Mouse (Mus musculus): ENCODE results near the gene Cd81. TPM values are rescaled to one million over a fixed set of nuclear protein-coding genes. Genes with fewer than 3 reads are reported as not detected.

Cd81 gene
- polyA plus RNA-seq, 1 experiment from 2014 or later = 411 TPM

DNA sequence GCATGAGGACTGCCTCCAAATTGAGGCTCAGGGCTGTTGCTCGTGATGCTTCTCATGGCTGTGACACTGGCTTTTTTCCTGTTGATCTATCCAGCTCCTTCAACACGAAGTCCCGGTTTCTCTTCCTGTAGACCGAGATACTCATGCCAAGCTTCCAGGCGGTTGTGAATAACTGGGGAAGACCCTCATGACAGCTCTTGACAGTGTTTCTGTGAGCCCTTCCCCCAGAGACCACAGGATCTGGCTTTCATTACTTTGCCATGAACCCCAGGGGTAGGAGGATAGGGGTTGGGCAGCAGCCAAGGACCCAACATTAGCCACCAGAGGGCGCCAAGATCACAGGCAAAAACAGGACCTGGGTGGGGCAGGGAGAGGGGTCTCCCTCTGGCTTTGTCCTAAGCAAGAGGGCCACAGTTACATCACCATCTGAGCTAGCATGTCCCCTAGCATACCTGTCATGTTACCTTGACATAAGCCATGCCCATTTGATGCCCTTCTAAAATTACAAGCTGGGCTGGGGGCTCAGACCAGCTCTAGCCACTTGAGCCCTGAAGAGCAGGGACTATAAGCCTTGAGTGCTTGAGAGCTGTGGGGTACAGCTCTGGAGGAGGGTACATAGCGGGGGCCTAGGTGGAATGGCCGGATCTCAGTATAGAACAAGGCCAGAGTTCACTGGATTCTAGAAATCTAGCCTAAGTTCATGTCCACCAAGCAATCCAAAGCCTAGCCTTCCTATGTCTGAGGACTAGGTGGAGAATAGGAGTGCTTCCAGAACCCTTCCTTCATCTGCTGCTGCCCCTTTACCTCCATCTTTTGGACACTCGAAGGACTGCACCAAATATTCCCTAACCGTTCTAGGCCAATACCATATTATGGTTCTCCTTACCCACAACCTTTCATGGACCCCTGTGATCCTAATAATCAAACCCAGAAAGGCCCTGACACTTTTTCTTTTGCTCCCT is 42.3 kb downstream of the Cd81 start, which contains the start of gene Trpm5:
Gene Trpm5, minus strand, starts transcription at position 51 of the 962 bp plus-strand sequence.
- no peaks in the 10 kb centered on the region for H3K4me1 ChIP-seq (replicated peaks)
- no peak within 1 kb of the TSS for H3K4me2 ChIP-seq (replicated peaks)
- ATAC-seq = peak; percentile 65
- 43% methylated on average over 10 of the region's 10 CpGs for WGBS
- no peak within 1 kb of the TSS for H3K4me3 ChIP-seq (replicated peaks)
- no peak within 1 kb of the TSS for H3K27ac ChIP-seq
- no peak within 1 kb of the TSS for H3K9ac ChIP-seq
- no peaks in the 10 kb centered on the region for H3K27me3 ChIP-seq (replicated peaks)
- no peaks in the 10 kb centered on the region for H3K9me3 ChIP-seq
- H3K36me3 ChIP-seq = no peaks in the 10 kb centered on the region

DNA sequence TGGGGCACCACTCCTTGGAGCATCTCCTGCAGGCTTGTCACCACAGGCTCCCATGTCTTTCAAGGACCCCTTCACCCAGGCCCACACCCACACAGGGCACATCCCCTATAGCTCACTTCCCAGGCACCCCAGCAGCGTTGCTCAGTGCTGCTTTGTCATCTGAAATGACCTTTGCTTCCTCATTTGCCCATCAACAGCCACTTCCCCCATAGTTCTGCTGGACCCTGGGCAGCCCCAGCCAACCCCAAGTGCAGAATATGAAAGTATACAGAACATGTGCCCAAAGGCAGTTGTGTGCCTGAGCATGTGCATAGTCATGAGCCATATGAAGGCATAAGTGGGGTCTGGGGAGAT is 43.0 kb downstream of the Cd81 start:
- Histone ChIP-seq H3K4me1 (replicated peaks) (no peaks in the 10 kb centered on the region), H3K9me3 (no peaks in the 10 kb centered on the region), H3K36me3 (no peaks in the 10 kb centered on the region), H3K4me3 (replicated peaks) (no peak overlapping the region), H3K27me3 (replicated peaks) (no peaks in the 10 kb centered on the region), H3K27ac (no peak overlapping the region), H3K4me2 (replicated peaks) (no peak overlapping the region), H3K9ac (no peak overlapping the region)
- no peak for ATAC-seq
- 47% methylated on average over 1 of the region's 1 CpGs for WGBS

DNA sequence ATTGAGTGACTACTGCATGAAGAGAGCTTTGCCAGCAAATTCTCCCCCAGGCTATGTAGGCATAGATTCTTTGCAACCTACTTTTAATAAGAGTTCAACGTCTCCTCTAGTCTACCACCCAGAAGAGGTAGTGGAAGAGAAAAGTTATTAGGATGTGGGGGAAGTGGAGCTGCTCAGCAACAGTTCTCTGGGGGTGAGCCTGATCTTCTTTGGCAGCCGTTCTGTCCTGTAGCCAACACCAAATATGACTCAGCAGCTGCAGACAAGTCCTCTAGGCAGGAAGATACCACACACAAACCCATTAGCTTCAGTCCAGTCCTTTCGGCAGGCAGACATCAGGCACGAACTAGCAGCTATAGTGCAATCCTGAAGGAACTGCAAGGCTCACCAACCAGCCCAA is 48.2 kb downstream of the Cd81 start:
- Histone ChIP-seq H3K9ac (no peak overlapping the region), H3K36me3 (no peaks in the 10 kb centered on the region), H3K4me2 (replicated peaks) (no peak overlapping the region), H3K4me3 (replicated peaks) (no peak overlapping the region), H3K9me3 (no peaks in the 10 kb centered on the region), H3K27ac (no peak overlapping the region), H3K4me1 (replicated peaks) (no peaks in the 10 kb centered on the region), H3K27me3 (replicated peaks) (peaks cover 7% of the 10 kb centered on the region)
- WGBS = 62% methylated on average over 4 of the region's 4 CpGs
- no peak for ATAC-seq

DNA sequence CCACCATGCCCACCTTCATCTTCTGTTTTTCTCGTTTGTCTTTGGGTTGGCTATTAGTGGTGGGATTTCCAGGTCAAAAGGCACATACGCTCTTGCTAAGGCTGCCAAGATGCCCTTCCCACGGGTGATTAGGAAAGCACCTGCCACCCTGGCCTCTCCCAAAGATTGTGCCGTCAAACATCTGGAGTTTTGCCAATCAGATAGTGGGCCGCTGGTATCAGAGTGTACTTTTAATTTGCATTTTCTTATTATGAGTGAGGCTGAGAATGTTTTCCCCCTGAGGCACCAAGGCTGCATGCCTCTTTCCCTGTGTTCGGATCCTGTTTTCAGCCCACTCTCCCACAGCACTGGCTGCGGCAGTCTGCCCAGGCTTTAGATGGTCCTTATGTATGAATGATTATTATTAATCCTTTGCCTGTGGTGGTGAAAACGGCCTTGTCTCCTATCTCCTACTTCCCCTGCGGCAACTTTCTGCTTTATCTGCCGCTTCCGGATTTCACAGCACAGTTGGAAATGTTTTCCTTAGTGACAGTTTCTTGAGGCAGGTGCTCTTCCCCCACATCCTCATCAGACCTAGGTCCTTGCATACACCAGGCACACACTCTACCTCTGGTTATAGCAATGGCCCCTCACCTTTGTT is 52.8 kb downstream of the Cd81 start:
- Histone ChIP-seq H3K27ac (no peak overlapping the region), H3K9ac (no peak overlapping the region), H3K4me2 (replicated peaks) (no peak overlapping the region), H3K9me3 (no peaks in the 10 kb centered on the region), H3K36me3 (no peaks in the 10 kb centered on the region), H3K4me3 (replicated peaks) (no peak overlapping the region), H3K27me3 (replicated peaks) (peaks cover 43% of the 10 kb centered on the region), H3K4me1 (replicated peaks) (peaks cover 11% of the 10 kb centered on the region)
- 63% methylated on average over 11 of the region's 11 CpGs for WGBS
- ATAC-seq = 0 out of 2 replicates have a peak, but pooled peaks have one; percentile 19

DNA sequence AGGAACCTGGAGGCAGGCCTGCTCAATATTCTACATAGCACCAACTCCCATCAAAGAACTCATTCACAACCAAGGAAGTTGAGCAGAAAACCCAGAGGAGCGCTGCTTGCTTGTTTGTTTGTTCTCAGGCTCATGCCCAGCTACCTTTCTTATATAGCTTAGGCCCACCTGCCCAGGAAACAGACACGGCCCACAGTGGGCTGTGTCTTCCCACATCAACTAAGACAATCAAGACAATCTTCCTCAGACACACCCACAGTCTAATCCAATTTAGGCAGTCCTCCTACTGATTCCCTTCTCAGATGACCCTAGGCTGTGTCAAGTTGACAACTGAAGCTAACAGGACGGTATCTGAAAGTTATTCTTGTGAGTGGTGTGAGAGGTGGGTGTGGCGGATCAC is 53.5 kb downstream of the Cd81 start, which contains the start of gene Kcnq1:
Gene Kcnq1, plus strand, starts transcription at position 301 of the 400 bp plus-strand sequence.
- Histone ChIP-seq H3K27me3 (replicated peaks) (peaks cover 43% of the 10 kb centered on the region), H3K9me3 (no peaks in the 10 kb centered on the region), H3K36me3 (no peaks in the 10 kb centered on the region), H3K4me2 (replicated peaks) (peak within 1 kb of the TSS; percentile 82), H3K27ac (no peak within 1 kb of the TSS), H3K9ac (peak within 1 kb of the TSS; percentile 39), H3K4me3 (replicated peaks) (peak within 1 kb of the TSS; percentile 46), H3K4me1 (replicated peaks) (peaks cover 16% of the 10 kb centered on the region)
- 70% methylated on average over 4 of the region's 4 CpGs for WGBS
- ATAC-seq = no peak

DNA sequence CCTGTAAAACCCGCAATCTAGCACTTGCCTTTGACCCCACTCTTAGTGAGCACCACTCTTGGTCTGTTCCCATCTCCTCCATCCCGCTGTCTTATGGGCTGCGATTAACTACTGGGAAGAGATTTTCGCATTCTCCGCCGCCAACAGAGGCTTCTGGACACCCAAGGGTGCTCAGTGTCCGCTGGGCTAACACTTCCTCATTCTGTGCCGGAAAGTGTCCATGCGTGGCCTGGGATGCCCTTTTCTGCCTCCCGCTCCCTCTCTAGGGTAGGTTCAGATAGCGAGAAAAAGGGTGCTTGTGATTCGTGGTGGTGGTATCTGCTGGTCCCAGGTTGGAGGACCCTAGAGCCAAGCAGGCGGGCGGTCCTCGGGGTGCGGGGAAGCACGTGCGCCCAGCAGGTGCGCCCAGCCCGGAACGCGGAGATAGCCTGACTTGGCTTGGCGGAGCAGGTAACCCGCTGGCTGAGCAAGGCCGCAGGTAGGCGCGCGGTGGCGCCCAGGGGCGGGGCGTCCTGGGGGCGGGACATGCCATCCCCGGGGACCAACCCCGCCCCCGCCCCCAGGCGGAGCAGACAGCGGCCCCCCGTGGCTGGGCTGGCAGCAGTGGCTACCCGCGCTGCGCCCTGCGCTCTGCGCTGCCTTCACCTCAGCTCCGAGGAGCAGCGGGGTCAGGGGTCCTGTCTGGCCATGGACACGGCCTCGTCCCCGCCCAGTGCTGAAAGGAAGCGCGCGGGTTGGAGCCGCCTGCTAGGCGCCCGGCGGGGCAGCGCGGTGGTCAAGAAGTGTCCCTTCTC is 54.3 kb downstream of the Cd81 start:
- peak overlapping the region; percentile 39 for H3K9ac ChIP-seq
- H3K27ac ChIP-seq = no peak overlapping the region
- H3K36me3 ChIP-seq = no peaks in the 10 kb centered on the region
- ATAC-seq = peak; percentile 84
- H3K4me3 ChIP-seq (replicated peaks) = peak overlapping the region; percentile 46
- H3K27me3 ChIP-seq (replicated peaks) = peaks cover 43% of the 10 kb centered on the region
- peak overlapping the region; percentile 82 for H3K4me2 ChIP-seq (replicated peaks)
- H3K9me3 ChIP-seq = no peaks in the 10 kb centered on the region
- peaks cover 19% of the 10 kb centered on the region for H3K4me1 ChIP-seq (replicated peaks)
- 6% methylated on average over 57 of the region's 57 CpGs for WGBS

DNA sequence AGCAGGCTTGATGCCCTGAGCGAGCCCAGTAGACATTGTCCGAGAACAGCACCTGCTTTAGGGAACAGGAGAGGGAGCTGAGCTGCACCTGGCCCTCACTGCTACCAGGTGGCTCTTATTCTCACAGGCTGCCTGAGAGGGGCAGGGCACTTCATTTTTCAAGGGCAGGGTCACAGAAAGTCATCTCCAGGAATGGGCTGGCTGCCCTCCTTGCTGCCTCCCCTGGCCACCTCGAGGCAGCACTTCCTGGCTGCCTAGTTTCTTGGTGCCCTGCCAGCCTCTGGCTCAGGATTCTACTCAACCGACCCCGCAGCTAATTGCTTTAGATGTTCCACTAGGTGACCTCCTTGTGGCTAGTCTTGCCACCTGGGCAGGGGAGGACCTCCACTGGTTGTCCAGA is 55.7 kb downstream of the Cd81 start:
- Histone ChIP-seq H3K4me3 (replicated peaks) (peak overlapping the region; percentile 46; the same call in 1 of the 2 replicates), H3K36me3 (no peaks in the 10 kb centered on the region), H3K4me1 (replicated peaks) (peaks cover 19% of the 10 kb centered on the region), H3K9ac (peak overlapping the region; percentile 39; the same call in 1 of the 2 replicates), H3K9me3 (no peaks in the 10 kb centered on the region), H3K27me3 (replicated peaks) (peaks cover 43% of the 10 kb centered on the region), H3K4me2 (replicated peaks) (peak overlapping the region; percentile 82), H3K27ac (no peak overlapping the region)
- WGBS = 47% methylated on average over 5 of the region's 5 CpGs
- no peak; the same call in 1 of the 2 replicates for ATAC-seq

DNA sequence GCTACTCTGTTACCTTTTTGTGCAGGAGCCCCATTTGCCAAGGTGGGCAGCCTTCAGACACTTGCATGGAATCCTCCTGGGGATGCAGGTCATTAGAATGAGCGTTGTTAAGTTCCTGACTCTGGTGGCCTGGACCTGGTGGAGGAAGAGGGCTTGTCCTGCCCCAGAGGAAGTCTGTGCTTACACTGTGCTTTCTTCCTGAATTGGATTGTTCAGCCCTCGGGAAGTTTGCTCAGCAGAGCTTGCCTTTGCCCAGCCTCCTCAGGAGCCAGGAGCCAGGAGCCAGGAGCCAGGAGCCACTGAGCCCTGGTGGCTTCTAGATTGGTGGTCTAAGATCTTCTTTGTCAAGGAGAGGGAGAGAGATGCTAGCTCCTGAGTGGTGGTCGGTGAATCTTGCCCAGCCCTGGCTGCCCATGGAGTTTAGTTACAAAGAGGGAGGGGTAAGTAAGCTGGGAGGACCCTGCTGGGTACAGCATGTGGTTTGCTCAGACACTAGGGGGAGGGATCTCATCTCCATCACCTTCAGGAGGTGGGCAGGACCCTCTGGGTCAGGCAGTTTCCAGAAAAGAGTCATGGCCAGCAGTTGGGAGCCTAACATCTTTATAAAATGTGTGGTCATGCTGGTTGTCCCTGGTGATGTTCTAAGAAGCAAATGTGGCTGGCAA is 56.6 kb downstream of the Cd81 start:
- H3K4me1 ChIP-seq (replicated peaks) = peaks cover 19% of the 10 kb centered on the region
- peak overlapping the region; percentile 82; the same call in 1 of the 2 replicates for H3K4me2 ChIP-seq (replicated peaks)
- WGBS = 24% methylated on average over 3 of the region's 3 CpGs
- H3K36me3 ChIP-seq = no peaks in the 10 kb centered on the region
- no peak overlapping the region for H3K9ac ChIP-seq
- peaks cover 43% of the 10 kb centered on the region for H3K27me3 ChIP-seq (replicated peaks)
- no peaks in the 10 kb centered on the region for H3K9me3 ChIP-seq
- H3K27ac ChIP-seq = no peak overlapping the region
- no peak for ATAC-seq
- H3K4me3 ChIP-seq (replicated peaks) = no peak overlapping the region

DNA sequence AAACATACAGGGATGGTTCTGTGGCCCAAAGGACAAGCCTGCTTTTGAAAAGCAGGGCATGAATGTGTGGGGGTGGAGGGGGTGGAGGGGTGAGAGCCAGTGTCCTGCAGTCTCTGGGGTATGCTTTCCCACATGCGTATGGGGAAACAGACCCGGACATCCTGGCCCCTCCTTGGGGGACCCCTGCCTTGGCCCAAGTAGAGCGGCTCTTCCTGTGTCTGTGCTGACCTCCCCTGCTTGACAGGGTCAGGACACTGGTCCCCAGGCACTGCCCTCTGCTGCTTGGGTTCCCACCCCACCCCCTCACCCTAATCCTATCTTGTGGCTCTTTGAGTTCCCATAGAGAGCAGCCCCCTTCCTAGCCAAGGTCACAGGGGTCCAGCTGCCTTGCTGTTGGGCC is 57.2 kb downstream of the Cd81 start:
- ATAC-seq = no peak
- Histone ChIP-seq H3K27me3 (replicated peaks) (peaks cover 43% of the 10 kb centered on the region), H3K27ac (no peak overlapping the region), H3K4me2 (replicated peaks) (no peak overlapping the region), H3K36me3 (no peaks in the 10 kb centered on the region), H3K9ac (no peak overlapping the region), H3K4me1 (replicated peaks) (peaks cover 19% of the 10 kb centered on the region), H3K4me3 (replicated peaks) (no peak overlapping the region), H3K9me3 (no peaks in the 10 kb centered on the region)
- WGBS = 79% methylated on average over 3 of the region's 3 CpGs

DNA sequence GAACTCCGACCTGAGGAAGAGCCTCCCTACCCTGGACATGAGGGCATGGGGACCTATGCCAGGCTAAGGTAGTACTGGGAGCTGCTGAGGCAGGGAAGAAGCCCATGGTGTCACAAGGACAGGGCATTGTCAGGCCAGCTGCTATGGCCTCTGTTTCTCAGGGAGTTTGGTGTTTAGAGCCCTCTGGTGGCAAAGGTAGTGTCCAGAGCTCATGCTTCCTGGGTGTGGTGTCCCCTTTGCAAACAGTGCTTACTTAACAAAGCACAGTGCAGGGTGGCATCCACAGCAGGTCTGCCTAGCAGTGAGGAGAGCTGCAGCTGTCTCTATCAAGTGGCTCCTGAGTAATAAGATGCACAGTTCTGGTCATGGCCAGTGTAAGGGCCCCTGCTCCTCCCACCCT is 58.3 kb downstream of the Cd81 start:
- no peak overlapping the region for H3K4me3 ChIP-seq (replicated peaks)
- no peaks in the 10 kb centered on the region for H3K36me3 ChIP-seq
- no peak overlapping the region for H3K9ac ChIP-seq
- 87% methylated on average over 1 of the region's 1 CpGs for WGBS
- no peaks in the 10 kb centered on the region for H3K9me3 ChIP-seq
- no peak for ATAC-seq
- H3K27ac ChIP-seq = no peak overlapping the region
- peaks cover 19% of the 10 kb centered on the region for H3K4me1 ChIP-seq (replicated peaks)
- H3K27me3 ChIP-seq (replicated peaks) = peaks cover 36% of the 10 kb centered on the region
- no peak overlapping the region for H3K4me2 ChIP-seq (replicated peaks)

DNA sequence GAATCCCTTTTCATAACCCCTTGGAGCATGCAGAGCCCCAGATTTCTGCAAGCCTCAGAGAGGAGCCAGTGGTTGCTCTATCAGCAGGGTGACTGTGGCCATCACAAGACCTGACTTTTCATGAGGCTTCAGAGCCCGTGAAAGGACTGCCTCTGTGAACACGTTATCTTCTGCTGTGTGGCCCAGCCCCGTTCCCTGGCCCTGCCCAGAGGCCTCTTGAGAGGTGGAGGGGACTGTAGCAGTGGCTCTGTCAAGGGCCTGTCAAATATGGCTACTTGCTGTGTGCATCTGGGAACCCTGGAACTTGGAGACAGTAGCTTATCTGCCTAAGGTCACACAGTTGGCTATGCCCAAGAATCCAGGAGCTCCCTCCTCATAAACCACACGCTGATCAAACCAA is 59.2 kb downstream of the Cd81 start:
- H3K9me3 ChIP-seq = no peaks in the 10 kb centered on the region
- no peak overlapping the region for H3K27ac ChIP-seq
- ATAC-seq = no peak
- H3K4me1 ChIP-seq (replicated peaks) = peaks cover 16% of the 10 kb centered on the region
- H3K9ac ChIP-seq = no peak overlapping the region
- no peaks in the 10 kb centered on the region for H3K36me3 ChIP-seq
- WGBS = 51% methylated on average over 4 of the region's 4 CpGs
- H3K4me2 ChIP-seq (replicated peaks) = no peak overlapping the region
- no peak overlapping the region for H3K4me3 ChIP-seq (replicated peaks)
- H3K27me3 ChIP-seq (replicated peaks) = peaks cover 27% of the 10 kb centered on the region

Data from intestine, embryonic 15.5 days (tissue).